Mouse (Mus musculus): Measurements from ENCODE around the gene Mtus2.

The Mtus2 gene

DNA sequence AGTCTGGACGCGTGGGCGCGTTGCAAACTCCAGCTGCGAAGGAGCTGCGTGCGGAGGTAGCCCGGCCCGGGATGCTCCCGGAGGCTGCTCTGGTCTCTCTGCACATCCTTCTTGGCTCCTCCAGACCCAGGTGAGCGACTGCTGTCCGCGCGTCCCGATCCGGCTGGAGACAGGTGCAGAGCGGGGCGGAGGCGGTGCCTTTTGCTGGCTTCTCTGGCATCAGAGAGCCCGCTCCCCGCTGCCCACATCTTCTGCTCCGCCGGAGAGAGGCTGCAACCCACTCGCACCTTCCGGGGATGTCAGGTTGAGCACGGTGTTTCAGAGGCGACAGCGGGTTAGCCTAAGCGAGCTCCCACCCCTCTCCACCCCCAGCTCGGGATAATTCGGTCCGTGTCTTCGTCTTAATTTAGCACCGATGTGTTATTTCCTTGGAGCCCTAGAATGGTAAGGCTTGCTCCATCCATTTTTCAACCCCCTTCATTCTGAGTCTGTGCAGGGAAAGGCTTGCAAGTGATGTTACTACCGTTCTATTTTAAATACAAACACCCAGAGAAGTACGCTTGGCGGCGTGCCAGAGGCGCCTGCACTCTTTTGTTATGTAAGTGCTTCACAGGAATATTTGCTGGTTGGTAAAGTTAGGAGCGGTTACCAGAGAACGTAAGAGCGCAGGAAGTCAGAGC is 612 bp downstream of the Mtus2 start:
- in situ Hi-C loops (cut with MboI; ENCODE audit: low sequenced_read_pairs): no loop called here

DNA sequence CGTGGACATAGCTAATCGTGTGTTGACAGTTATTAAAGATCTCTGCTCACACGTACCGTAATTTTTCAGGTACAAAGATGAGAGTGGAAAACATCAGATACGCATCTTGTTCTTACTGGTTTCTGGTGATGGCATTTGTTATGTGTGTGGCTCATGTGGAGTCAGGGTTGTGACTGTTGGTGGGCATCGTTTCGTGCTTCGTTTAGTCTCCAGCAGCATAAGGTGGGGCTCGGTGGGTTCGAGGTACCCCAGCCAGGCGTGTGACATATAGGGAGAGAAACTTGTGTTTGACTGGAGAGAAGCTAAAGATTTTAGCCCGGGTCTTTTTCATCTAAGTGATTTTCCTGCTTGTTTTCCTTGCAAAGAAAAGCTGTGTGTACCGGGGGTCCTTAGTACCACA is 1.4 kb downstream of the Mtus2 start:
- in situ Hi-C loops (cut with MboI; ENCODE audit: low sequenced_read_pairs): no loop called here

DNA sequence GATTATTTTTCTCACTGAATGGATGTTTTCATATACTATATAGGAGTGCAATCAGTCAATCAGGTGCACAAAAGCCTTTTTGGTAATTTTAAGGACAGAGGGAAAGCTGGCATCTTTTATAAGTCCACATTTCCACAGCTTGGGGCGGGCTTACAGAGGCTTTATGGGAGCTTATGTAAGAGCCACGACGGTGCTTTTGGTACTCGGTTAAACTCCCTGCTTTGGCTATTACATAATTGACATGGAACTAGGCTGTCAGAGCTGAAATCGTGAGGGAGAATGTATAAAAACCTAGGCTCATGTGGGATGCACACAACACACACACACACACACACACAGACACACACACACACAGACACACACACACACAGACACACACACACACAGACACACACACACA is 2.0 kb downstream of the Mtus2 start:
- in situ Hi-C loops (cut with MboI; ENCODE audit: low sequenced_read_pairs): no loop called here

DNA sequence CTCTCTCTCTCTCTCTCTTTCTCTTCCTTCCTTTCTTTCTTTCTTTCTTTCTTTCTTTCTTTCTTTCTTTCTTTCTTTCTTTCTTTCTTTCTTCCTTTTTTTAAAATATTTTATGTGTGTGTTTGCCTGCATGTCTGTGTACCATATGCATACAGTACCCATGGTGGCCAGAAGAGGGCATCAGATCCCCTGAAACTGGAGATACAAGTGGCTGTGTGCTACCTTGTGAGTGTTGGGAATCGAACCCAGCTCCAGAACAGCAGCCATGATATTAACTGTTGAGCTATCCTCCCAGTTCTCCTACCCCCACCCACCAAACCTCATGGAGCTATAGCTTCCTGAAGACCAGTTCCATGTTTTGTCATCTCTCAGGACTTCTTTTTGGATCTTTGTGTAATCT is 3.7 kb downstream of the Mtus2 start:
- in situ Hi-C loops (cut with MboI; ENCODE audit: low sequenced_read_pairs): no loop called here

DNA sequence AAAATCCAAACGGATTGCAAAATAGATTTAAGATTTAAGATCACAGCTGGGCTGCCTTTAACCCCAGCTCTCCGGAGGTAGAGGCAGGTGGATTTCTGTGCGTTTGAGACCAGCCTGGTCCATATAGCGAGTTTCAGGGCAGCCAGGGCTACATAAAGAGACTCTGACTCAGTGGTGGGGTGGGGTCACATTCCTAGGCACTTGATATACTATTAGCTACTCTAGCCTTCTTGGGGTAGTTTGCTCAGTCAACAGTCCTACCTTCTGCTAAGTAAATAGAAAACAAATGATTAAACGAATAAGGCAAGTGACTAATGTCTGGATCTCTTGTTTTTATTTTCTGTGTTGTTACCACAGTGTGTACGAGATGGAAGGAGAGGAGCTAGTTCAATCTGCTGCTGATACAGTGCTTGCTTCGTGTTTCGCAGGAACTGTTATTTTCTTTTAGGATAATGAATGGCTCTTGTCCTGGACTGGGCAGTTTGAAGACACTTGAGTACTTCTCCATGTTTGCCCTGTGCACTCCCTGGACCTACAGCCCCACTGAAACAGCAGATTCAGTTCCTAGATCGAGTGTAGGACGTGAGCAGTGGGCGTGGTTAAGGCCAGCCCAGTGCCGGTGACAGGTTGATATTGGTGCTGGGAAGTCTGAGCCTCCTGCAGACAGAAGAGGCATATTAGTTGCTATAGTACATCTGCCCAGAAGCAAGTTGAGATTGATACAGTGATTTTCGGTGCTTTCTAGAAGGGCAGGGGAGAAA is 6.9 kb downstream of the Mtus2 start:
- in situ Hi-C loops (cut with MboI; ENCODE audit: low sequenced_read_pairs): no loop called here

DNA sequence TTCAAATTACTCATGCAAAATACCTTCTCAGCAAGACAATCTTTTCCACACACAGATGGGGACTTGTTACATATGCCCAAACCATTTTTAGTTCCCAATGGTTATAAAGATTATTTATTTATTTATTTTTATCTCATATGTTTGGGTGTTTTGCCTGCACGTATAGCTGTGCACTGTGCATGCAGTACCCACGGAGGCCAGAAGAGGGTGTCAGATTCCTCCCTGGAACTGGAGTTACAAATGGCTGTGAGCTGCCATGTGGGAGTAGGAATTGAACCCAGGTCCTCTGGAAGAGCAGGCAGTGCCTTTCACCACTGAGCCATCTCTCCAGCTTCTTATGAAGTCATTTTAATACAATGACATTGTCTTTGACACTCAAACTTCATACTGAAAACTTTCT is 7.7 kb downstream of the Mtus2 start:
- in situ Hi-C loops (cut with MboI; ENCODE audit: low sequenced_read_pairs): no loop called here

- in situ Hi-C loops (cut with MboI; ENCODE audit: low sequenced_read_pairs): no loop called here
Observed at GRCm38 (mm10) chr5:147966646-147967045, 9.5 kb downstream of the Mtus2 start.

GRCm38 (mm10) chr5:147969566-147969965 is 12.4 kb downstream of the Mtus2 start:
- in situ Hi-C loops (cut with MboI; ENCODE audit: low sequenced_read_pairs): no loop called here

DNA sequence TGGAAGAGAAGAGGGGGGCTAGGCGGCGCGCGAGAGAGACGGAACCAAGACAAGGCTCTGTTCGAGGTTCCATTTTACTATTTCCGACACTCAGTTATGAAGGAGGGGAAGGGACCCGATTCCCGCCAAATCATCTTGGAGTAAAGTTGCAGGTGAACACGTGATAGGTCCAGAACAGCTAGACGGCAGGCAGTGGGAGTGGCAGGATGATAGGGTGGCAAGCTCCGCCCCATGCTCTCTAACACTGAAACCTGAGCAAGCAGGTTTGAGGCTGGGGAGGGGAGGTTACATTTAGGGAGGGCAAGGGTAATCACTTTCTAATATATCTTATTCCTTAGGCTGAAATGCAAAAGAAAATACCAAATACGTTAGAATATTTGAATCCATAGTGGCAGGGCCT is 18.9 kb downstream of the Mtus2 start:
- in situ Hi-C loops (cut with MboI; ENCODE audit: low sequenced_read_pairs): no loop called here

- in situ Hi-C loops (cut with MboI; ENCODE audit: low sequenced_read_pairs): no loop called here
Observed at GRCm38 (mm10) chr5:147980606-147981005, 23.5 kb downstream of the Mtus2 start.

- in situ Hi-C loops (cut with MboI; ENCODE audit: low sequenced_read_pairs): no loop called here
Observed at GRCm38 (mm10) chr5:147990289-147990688, 33.2 kb downstream of the Mtus2 start.

DNA sequence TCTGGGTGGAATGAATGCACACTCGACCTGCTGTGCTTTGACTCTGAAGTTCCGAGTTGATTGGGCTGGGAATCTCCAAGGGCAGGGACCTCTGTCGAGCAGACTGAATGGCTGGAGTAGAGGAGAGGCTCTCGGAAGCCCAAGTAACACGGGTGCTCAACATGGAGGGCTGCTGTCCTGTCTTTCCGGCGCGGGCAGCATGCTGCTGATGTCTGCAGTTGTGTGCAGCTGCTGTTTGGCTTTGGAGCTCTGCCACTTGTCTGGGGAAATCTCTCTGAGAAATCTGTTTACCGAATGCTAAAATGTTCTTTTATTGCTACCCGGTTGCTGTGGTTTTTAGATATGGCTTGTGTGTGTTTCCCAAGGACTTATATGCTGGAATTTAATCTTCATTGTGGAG is 33.7 kb downstream of the Mtus2 start:
- in situ Hi-C loops (cut with MboI; ENCODE audit: low sequenced_read_pairs): no loop called here

- in situ Hi-C loops (cut with MboI; ENCODE audit: low sequenced_read_pairs): no loop called here
Observed at GRCm38 (mm10) chr5:147992581-147993378, 35.7 kb downstream of the Mtus2 start.

DNA sequence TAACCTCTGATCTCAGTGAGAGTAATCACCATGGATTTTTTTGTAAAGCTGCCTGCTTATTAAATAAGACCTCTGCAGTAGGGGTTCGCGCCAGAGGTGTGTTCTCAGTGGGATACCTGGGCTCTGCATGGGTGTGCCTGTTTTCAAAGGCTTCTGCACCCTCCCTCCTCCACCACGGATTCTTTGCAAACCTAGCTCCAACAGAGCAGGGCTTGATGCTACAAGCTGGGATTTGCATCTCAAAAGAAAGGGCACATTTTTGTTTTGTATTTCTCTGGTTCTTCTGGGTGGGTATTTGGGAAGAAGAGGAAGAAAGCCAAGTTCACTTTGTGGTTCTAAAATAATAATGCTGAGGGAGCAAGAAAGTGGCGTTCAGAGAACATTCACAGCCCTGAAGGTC is 48.1 kb downstream of the Mtus2 start:
- in situ Hi-C loops (cut with MboI; ENCODE audit: low sequenced_read_pairs): no loop called here

GRCm38 (mm10) chr5:148012156-148012555 is 55.0 kb downstream of the Mtus2 start:
- in situ Hi-C loops (cut with MboI; ENCODE audit: low sequenced_read_pairs): no loop called here

- in situ Hi-C loops (cut with MboI; ENCODE audit: low sequenced_read_pairs): no loop called here
Observed at GRCm38 (mm10) chr5:148014133-148014854, 57.2 kb downstream of the Mtus2 start.

DNA sequence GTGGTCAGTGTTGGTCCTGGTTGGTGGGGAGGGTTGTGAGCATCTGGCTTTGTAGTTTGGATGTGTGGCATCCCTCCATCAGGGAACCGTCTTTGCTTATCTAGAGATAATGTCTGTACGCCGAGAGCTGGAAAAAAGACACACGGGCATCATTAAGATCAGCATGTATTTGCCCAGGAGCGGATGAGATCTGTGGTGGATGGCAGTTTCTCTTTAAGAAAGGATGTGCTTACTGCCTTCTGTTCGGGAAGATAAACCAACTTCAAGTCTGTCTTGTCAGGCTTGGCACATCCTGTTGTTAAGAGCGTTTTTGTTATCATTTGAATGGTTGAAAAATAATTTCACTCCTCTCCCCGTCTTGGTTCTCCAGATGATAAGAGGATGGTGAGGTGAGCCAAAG is 58.3 kb downstream of the Mtus2 start:
- in situ Hi-C loops (cut with MboI; ENCODE audit: low sequenced_read_pairs): no loop called here

GRCm38 (mm10) chr5:148017371-148017770 is 60.3 kb downstream of the Mtus2 start:
- in situ Hi-C loops (cut with MboI; ENCODE audit: low sequenced_read_pairs): no loop called here

GRCm38 (mm10) chr5:148022784-148023183 is 65.7 kb downstream of the Mtus2 start:
- in situ Hi-C loops (cut with MboI; ENCODE audit: low sequenced_read_pairs): no loop called here

- in situ Hi-C loops (cut with MboI; ENCODE audit: low sequenced_read_pairs): no loop called here
Observed at GRCm38 (mm10) chr5:148026401-148027349, 69.6 kb downstream of the Mtus2 start.

All from CH12F3 (cell line).